Mouse (Mus musculus): ENCODE results near the gene Etv6. TPM values are rescaled to one million over a fixed set of nuclear protein-coding genes. Genes with fewer than 3 reads are reported as not detected.

Gene Etv6
- polyA plus RNA-seq, 1 experiment from 2014 or later = 20.0 TPM

- Histone ChIP-seq H3K27me3 (ENCODE audit: control insufficient read depth, insufficient read depth, low read length) (no peaks in the 10 kb centered on the region), H3K9me3 (ENCODE audit: control insufficient read depth, low read length) (no peaks in the 10 kb centered on the region), H3K4me3 (ENCODE audit: low read depth, low read length) (no peak overlapping the region), H3K4me1 (ENCODE audit: control insufficient read depth, insufficient read depth, low read length) (peaks cover 22% of the 10 kb centered on the region), H3K4me2 (ENCODE audit: low read depth, severe bottlenecking) (no peak overlapping the region), H3K36me3 (ENCODE audit: control insufficient read depth, insufficient read depth, low read length) (no peaks in the 10 kb centered on the region), H3K27ac (replicated peaks; ENCODE audit: low read depth, low read length) (no peak overlapping the region), H3K9ac (ENCODE audit: low read length) (no peak overlapping the region)
- ATAC-seq (ENCODE audit: insufficient number of reproducible peaks, low FRiP score, low TSS enrichment, low read depth) (no peak), DNase-seq (ENCODE audit: low spot score) (no peak)
- WGBS = 74% methylated on average over 15 of the region's 15 CpGs
These were observed 109.0 kb downstream of the Etv6 start for GRCm38 (mm10) chr6:134144231-134145130.

GRCm38 (mm10) chr6:134147596-134148442 lies 112.3 kb downstream of the Etv6 start:
- no peak overlapping the region for H3K4me3 ChIP-seq (ENCODE audit: low read depth, low read length)
- H3K27ac ChIP-seq (replicated peaks; ENCODE audit: low read depth, low read length) = no peak overlapping the region
- 43% methylated on average over 22 of the region's 22 CpGs for WGBS
- H3K4me1 ChIP-seq (ENCODE audit: control insufficient read depth, insufficient read depth, low read length) = peaks cover 18% of the 10 kb centered on the region
- DNase-seq (ENCODE audit: low spot score) (no peak), ATAC-seq (ENCODE audit: insufficient number of reproducible peaks, low FRiP score, low TSS enrichment, low read depth) (no peak)
- no peak overlapping the region for H3K4me2 ChIP-seq (ENCODE audit: low read depth, severe bottlenecking)
- no peaks in the 10 kb centered on the region for H3K9me3 ChIP-seq (ENCODE audit: control insufficient read depth, low read length)
- H3K36me3 ChIP-seq (ENCODE audit: control insufficient read depth, insufficient read depth, low read length) = no peaks in the 10 kb centered on the region
- H3K9ac ChIP-seq (ENCODE audit: low read length) = no peak overlapping the region
- no peaks in the 10 kb centered on the region for H3K27me3 ChIP-seq (ENCODE audit: control insufficient read depth, insufficient read depth, low read length)

GRCm38 (mm10) chr6:134148443-134148942 lies 113.0 kb downstream of the Etv6 start:
- DNase-seq (ENCODE audit: low spot score) (no peak), ATAC-seq (ENCODE audit: insufficient number of reproducible peaks, low FRiP score, low TSS enrichment, low read depth) (no peak)
- H3K27ac ChIP-seq (replicated peaks; ENCODE audit: low read depth, low read length) = no peak overlapping the region
- WGBS = 83% methylated on average over 7 of the region's 7 CpGs
- H3K9ac ChIP-seq (ENCODE audit: low read length) = no peak overlapping the region
- no peaks in the 10 kb centered on the region for H3K9me3 ChIP-seq (ENCODE audit: control insufficient read depth, low read length)
- peaks cover 15% of the 10 kb centered on the region for H3K4me1 ChIP-seq (ENCODE audit: control insufficient read depth, insufficient read depth, low read length)
- H3K4me3 ChIP-seq (ENCODE audit: low read depth, low read length) = no peak overlapping the region
- H3K4me2 ChIP-seq (ENCODE audit: low read depth, severe bottlenecking) = no peak overlapping the region
- H3K36me3 ChIP-seq (ENCODE audit: control insufficient read depth, insufficient read depth, low read length) = no peaks in the 10 kb centered on the region
- no peaks in the 10 kb centered on the region for H3K27me3 ChIP-seq (ENCODE audit: control insufficient read depth, insufficient read depth, low read length)

- H3K27ac ChIP-seq (replicated peaks; ENCODE audit: low read depth, low read length) = no peak overlapping the region
- DNase-seq (ENCODE audit: low spot score) (no peak), ATAC-seq (ENCODE audit: insufficient number of reproducible peaks, low FRiP score, low TSS enrichment, low read depth) (no peak)
- H3K36me3 ChIP-seq (ENCODE audit: control insufficient read depth, insufficient read depth, low read length) = no peaks in the 10 kb centered on the region
- H3K27me3 ChIP-seq (ENCODE audit: control insufficient read depth, insufficient read depth, low read length) = no peaks in the 10 kb centered on the region
- peaks cover 15% of the 10 kb centered on the region for H3K4me1 ChIP-seq (ENCODE audit: control insufficient read depth, insufficient read depth, low read length)
- H3K9me3 ChIP-seq (ENCODE audit: control insufficient read depth, low read length) = no peaks in the 10 kb centered on the region
- no peak overlapping the region for H3K4me3 ChIP-seq (ENCODE audit: low read depth, low read length)
- 95% methylated on average over 7 of the region's 7 CpGs for whole genome bisulfite sequencing
- H3K9ac ChIP-seq (ENCODE audit: low read length) = no peak overlapping the region
- H3K4me2 ChIP-seq (ENCODE audit: low read depth, severe bottlenecking) = no peak overlapping the region
These were observed 114.1 kb downstream of the Etv6 start for GRCm38 (mm10) chr6:134149606-134150005.

GRCm38 (mm10) chr6:134151022-134151680 lies 115.7 kb downstream of the Etv6 start:
- Histone ChIP-seq H3K27ac (replicated peaks; ENCODE audit: low read depth, low read length) (no peak overlapping the region), H3K27me3 (ENCODE audit: control insufficient read depth, insufficient read depth, low read length) (no peaks in the 10 kb centered on the region), H3K4me3 (ENCODE audit: low read depth, low read length) (no peak overlapping the region), H3K9ac (ENCODE audit: low read length) (no peak overlapping the region), H3K4me1 (ENCODE audit: control insufficient read depth, insufficient read depth, low read length) (peaks cover 15% of the 10 kb centered on the region), H3K36me3 (ENCODE audit: control insufficient read depth, insufficient read depth, low read length) (no peaks in the 10 kb centered on the region), H3K9me3 (ENCODE audit: control insufficient read depth, low read length) (no peaks in the 10 kb centered on the region), H3K4me2 (ENCODE audit: low read depth, severe bottlenecking) (no peak overlapping the region)
- ATAC-seq (ENCODE audit: insufficient number of reproducible peaks, low FRiP score, low TSS enrichment, low read depth) = no peak
- 60% methylated on average over 15 of the region's 15 CpGs for WGBS
- DNase-seq (ENCODE audit: low spot score) = no peak

- no peaks in the 10 kb centered on the region for H3K36me3 ChIP-seq (ENCODE audit: control insufficient read depth, insufficient read depth, low read length)
- H3K9ac ChIP-seq (ENCODE audit: low read length) = no peak overlapping the region
- no peaks in the 10 kb centered on the region for H3K9me3 ChIP-seq (ENCODE audit: control insufficient read depth, low read length)
- WGBS = 77% methylated on average over 9 of the region's 9 CpGs
- no peak overlapping the region for H3K4me2 ChIP-seq (ENCODE audit: low read depth, severe bottlenecking)
- peaks cover 15% of the 10 kb centered on the region for H3K4me1 ChIP-seq (ENCODE audit: control insufficient read depth, insufficient read depth, low read length)
- no peak overlapping the region for H3K4me3 ChIP-seq (ENCODE audit: low read depth, low read length)
- no peak overlapping the region for H3K27ac ChIP-seq (replicated peaks; ENCODE audit: low read depth, low read length)
- DNase-seq (ENCODE audit: low spot score) = no peak
- ATAC-seq (ENCODE audit: insufficient number of reproducible peaks, low FRiP score, low TSS enrichment, low read depth) = no peak
- H3K27me3 ChIP-seq (ENCODE audit: control insufficient read depth, insufficient read depth, low read length) = no peaks in the 10 kb centered on the region
These were observed 116.5 kb downstream of the Etv6 start for GRCm38 (mm10) chr6:134151853-134152505.

GRCm38 (mm10) chr6:134152539-134152938 lies 117.0 kb downstream of the Etv6 start:
- 86% methylated on average over 6 of the region's 6 CpGs for WGBS
- H3K4me1 ChIP-seq (ENCODE audit: control insufficient read depth, insufficient read depth, low read length) = peaks cover 11% of the 10 kb centered on the region
- no peaks in the 10 kb centered on the region for H3K36me3 ChIP-seq (ENCODE audit: control insufficient read depth, insufficient read depth, low read length)

More at GRCm38 (mm10) chr6:134152539-134152938, 117.0 kb downstream of the Etv6 start:
- H3K9me3 ChIP-seq (ENCODE audit: control insufficient read depth, low read length) = no peaks in the 10 kb centered on the region
- H3K27ac ChIP-seq (replicated peaks; ENCODE audit: low read depth, low read length) = no peak overlapping the region
- ATAC-seq (ENCODE audit: insufficient number of reproducible peaks, low FRiP score, low TSS enrichment, low read depth) = no peak
- no peak overlapping the region for H3K4me2 ChIP-seq (ENCODE audit: low read depth, severe bottlenecking)
- no peak for DNase-seq (ENCODE audit: low spot score)
- H3K4me3 ChIP-seq (ENCODE audit: low read depth, low read length) = no peak overlapping the region
- H3K9ac ChIP-seq (ENCODE audit: low read length) = no peak overlapping the region
- H3K27me3 ChIP-seq (ENCODE audit: control insufficient read depth, insufficient read depth, low read length) = no peaks in the 10 kb centered on the region
